Mouse (Mus musculus) thymus, adult 2 months (tissue): Measurements from ENCODE around the gene Morc3.

Experiments used
- CTCF ChIP-seq: fragments of 200-500 bp; IDR thresholded peaks from 2 replicates; pipeline ENCODE4 v1.5.1; 2012; ENCODE audit warnings: mild to moderate bottlenecking, control low read depth, low read length, moderate library complexity, borderline replicate concordance; ENCODE audit not compliant: control insufficient read depth, poor library complexity, insufficient read depth; ENCODE audit errors: extremely low read depth
- POLR2A ChIP-seq: fragments of 200-500 bp; IDR thresholded peaks from 2 replicates; pipeline ENCODE4 v1.6.1; 2012; ENCODE audit warnings: mild to moderate bottlenecking, low read length, control low read depth, moderate library complexity; ENCODE audit not compliant: control insufficient read depth, poor library complexity, insufficient read depth; ENCODE audit errors: extremely low read depth

DNA sequence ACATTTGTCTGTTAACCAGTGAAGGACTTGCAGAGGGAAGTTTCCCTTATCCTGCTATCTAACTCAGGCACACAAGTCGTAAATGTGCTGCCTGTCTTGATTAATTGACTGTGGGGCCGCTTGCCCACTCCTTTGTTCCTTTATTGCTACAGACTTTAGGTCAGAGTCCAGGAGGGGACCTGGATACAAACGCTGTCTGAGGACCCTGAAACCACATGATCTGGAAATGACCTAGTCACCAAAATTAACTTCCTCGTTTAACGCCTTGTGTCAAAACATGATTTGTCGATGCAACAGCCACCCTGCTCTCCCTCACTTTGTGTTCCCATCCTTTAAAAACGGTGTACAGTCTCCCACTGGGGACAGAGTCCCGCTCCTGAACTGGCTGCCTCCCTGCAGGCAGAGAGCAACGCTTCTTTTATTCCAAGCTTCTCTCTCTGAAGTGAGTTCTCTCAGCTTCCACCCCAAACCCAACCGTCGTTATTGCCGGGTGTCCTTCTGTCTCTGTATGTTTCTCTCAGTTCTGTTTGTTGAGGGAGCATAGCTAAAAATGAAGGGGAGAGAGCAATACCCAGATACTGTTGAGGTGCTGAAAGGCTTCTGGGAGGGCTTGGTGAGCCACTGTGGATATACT lies 13.1 kb upstream of the Morc3 start:
- TF ChIP-seq CTCF, result no peak
- no peak for TF ChIP-seq POLR2A
